Mouse (Mus musculus) liver, embryonic 16.5 days (tissue): ENCODE data around the gene Psmd1. TPM values are rescaled to one million over a fixed set of nuclear protein-coding genes. Genes with fewer than 3 reads are reported as not detected.

Experiments used
- ATAC-seq: fragments of 200-750 bp; cut with Nextera tagmentation; 2 replicates; pipeline ENCODE4 v1.8.0; 2017; ENCODE audit warnings: low read depth, mild to moderate bottlenecking, moderate number of reproducible peaks, moderate library complexity
- H3K27ac ChIP-seq: fragments of 300-500 bp; sonication (generic); 2 replicates; pipeline ENCODE4 v1.5.1; 2014; ENCODE audit warnings: mild to moderate bottlenecking, low read length
- H3K27me3 ChIP-seq: fragments of 300-500 bp; sonication (generic); 2 replicates; pipeline ENCODE4 v1.6.1; 2014; ENCODE audit warnings: low read depth, low read length, mixed read lengths; ENCODE audit not compliant: control insufficient read depth, insufficient read depth
- H3K36me3 ChIP-seq: fragments of 300-500 bp; sonication (generic); 2 replicates; pipeline ENCODE4 v1.6.1; 2014; ENCODE audit warnings: mild to moderate bottlenecking; ENCODE audit not compliant: control insufficient read depth, insufficient read depth
- H3K4me1 ChIP-seq: fragments of 300-500 bp; sonication (generic); 2 replicates; pipeline ENCODE4 v1.6.1; 2014; ENCODE audit warnings: low read depth, low read length, mixed read lengths; ENCODE audit not compliant: control insufficient read depth
- H3K4me2 ChIP-seq: fragments of 300-500 bp; sonication (generic); 2 replicates; pipeline ENCODE4 v1.6.1; 2014; ENCODE audit warnings: low read depth, low read length, mixed read lengths
- H3K4me3 ChIP-seq: fragments of 300-500 bp; sonication (generic); 2 replicates; pipeline ENCODE4 v1.5.1; 2014; ENCODE audit warnings: low read depth, mild to moderate bottlenecking, low read length
- H3K9ac ChIP-seq: fragments of 300-500 bp; sonication (generic); 2 replicates; pipeline ENCODE4 v1.6.1; 2014; ENCODE audit warnings: low read depth, low read length
- H3K9me3 ChIP-seq: fragments of 300-500 bp; sonication (generic); replicated peaks from 2 replicates; pipeline ENCODE4 v1.6.1; 2016; ENCODE audit warnings: low read length; ENCODE audit not compliant: control insufficient read depth
- WGBS: fragments of 180-500 bp; shearing (Covaris S2); extraction: QIAGEN DNeasy Blood & Tissue Kit; methylation state at CpG from one replicate; pipeline ENCODE4 v1.1.7; 2014; ENCODE audit not compliant: insufficient replicate concordance; 5-methylcytosine and 5-hydroxymethylcytosine counted together
- polyA plus RNA-seq: library from polyadenylated mRNA; unstranded; fragments of >200 nt; fragmentation: Nextera tagmentation; extraction: Ambion mirVana; gene quantifications from 2 replicates; pipeline ENCODE4 v1.2.1, GENCODE M21; 2015

Psmd1 gene
- polyA plus RNA-seq, 1 experiment from 2014 or later, result 82.2 TPM

- no peak overlapping the region for H3K27ac ChIP-seq
- no peaks in the 10 kb centered on the region for H3K9me3 ChIP-seq
- H3K9ac ChIP-seq, result no peak overlapping the region
- H3K27me3 ChIP-seq, result no peaks in the 10 kb centered on the region
- H3K4me1 ChIP-seq, result peaks cover 21% of the 10 kb centered on the region
- ATAC-seq, result no peak
- H3K36me3 ChIP-seq, result no peaks in the 10 kb centered on the region
- no peak overlapping the region for H3K4me2 ChIP-seq
- H3K4me3 ChIP-seq, result no peak overlapping the region
- WGBS, result 59% methylated on average over 6 of the region's 6 CpGs
Measured at GRCm38 (mm10) chr1:86150929-86151328, 86.7 kb downstream of the Psmd1 start.

- ATAC-seq, result no peak
- H3K9me3 ChIP-seq, result no peaks in the 10 kb centered on the region
- peaks cover 21% of the 10 kb centered on the region for H3K4me1 ChIP-seq
- no peak overlapping the region for H3K4me3 ChIP-seq
- no peak overlapping the region for H3K27ac ChIP-seq
- no peaks in the 10 kb centered on the region for H3K27me3 ChIP-seq
- WGBS, result 69% methylated on average over 7 of the region's 7 CpGs
- H3K9ac ChIP-seq, result no peak overlapping the region
- no peak overlapping the region for H3K4me2 ChIP-seq
- H3K36me3 ChIP-seq, result no peaks in the 10 kb centered on the region
Measured at GRCm38 (mm10) chr1:86151376-86151775, 87.2 kb downstream of the Psmd1 start.

- Histone ChIP-seq H3K27ac (no peak overlapping the region), H3K4me1 (peaks cover 21% of the 10 kb centered on the region), H3K27me3 (no peaks in the 10 kb centered on the region), H3K4me2 (no peak overlapping the region), H3K9me3 (no peaks in the 10 kb centered on the region), H3K4me3 (no peak overlapping the region), H3K9ac (no peak overlapping the region), H3K36me3 (no peaks in the 10 kb centered on the region)
- 71% methylated on average over 1 of the region's 1 CpGs for WGBS
- ATAC-seq, result no peak
Measured at GRCm38 (mm10) chr1:86152618-86153017, 88.4 kb downstream of the Psmd1 start.

GRCm38 (mm10) chr1:86154133-86154823 lies 90.1 kb downstream of the Psmd1 start, which contains the start of gene Armc9:
Armc9 (plus strand) TSS chr1:86154780.
- Histone ChIP-seq H3K4me3 (peak within 1 kb of the TSS; percentile 82), H3K4me1 (peaks cover 24% of the 10 kb centered on the region), H3K9me3 (no peaks in the 10 kb centered on the region), H3K27ac (peak within 1 kb of the TSS; percentile 94), H3K9ac (peak within 1 kb of the TSS; percentile 64), H3K4me2 (peak within 1 kb of the TSS; percentile 83), H3K27me3 (no peaks in the 10 kb centered on the region), H3K36me3 (no peaks in the 10 kb centered on the region)
- 2% methylated on average over 40 of the region's 40 CpGs for WGBS
- ATAC-seq, result peak; percentile 100

- no peaks in the 10 kb centered on the region for H3K27me3 ChIP-seq
- peak overlapping the region; percentile 62 for H3K9ac ChIP-seq
- peak overlapping the region; percentile 82 for H3K4me3 ChIP-seq
- no peaks in the 10 kb centered on the region for H3K9me3 ChIP-seq
- peaks cover 29% of the 10 kb centered on the region for H3K4me1 ChIP-seq
- H3K27ac ChIP-seq, result no peak overlapping the region
- H3K4me2 ChIP-seq, result peak overlapping the region; percentile 83
- ATAC-seq, result peak; percentile 20
- under 1% methylated on average over 18 of the region's 18 CpGs for WGBS
- H3K36me3 ChIP-seq, result no peaks in the 10 kb centered on the region
Measured at GRCm38 (mm10) chr1:86154824-86155164, 90.6 kb downstream of the Psmd1 start.

GRCm38 (mm10) chr1:86156075-86156474 lies 91.9 kb downstream of the Psmd1 start:
- H3K27ac ChIP-seq, result no peak overlapping the region
- 72% methylated on average over 3 of the region's 3 CpGs for WGBS
- H3K9me3 ChIP-seq, result no peaks in the 10 kb centered on the region
- H3K4me3 ChIP-seq, result no peak overlapping the region
- no peak for ATAC-seq
- no peaks in the 10 kb centered on the region for H3K27me3 ChIP-seq
- H3K9ac ChIP-seq, result no peak overlapping the region
- H3K4me1 ChIP-seq, result peaks cover 40% of the 10 kb centered on the region
- no peaks in the 10 kb centered on the region for H3K36me3 ChIP-seq
- 0 out of 2 replicates have a peak overlapping the region, but pooled peaks have one; percentile 83 for H3K4me2 ChIP-seq

GRCm38 (mm10) chr1:86156595-86156994 lies 92.4 kb downstream of the Psmd1 start:
- Histone ChIP-seq H3K27me3 (no peaks in the 10 kb centered on the region), H3K9ac (no peak overlapping the region), H3K4me2 (no peak overlapping the region), H3K9me3 (no peaks in the 10 kb centered on the region), H3K4me3 (no peak overlapping the region), H3K27ac (no peak overlapping the region), H3K4me1 (peaks cover 44% of the 10 kb centered on the region), H3K36me3 (no peaks in the 10 kb centered on the region)
- ATAC-seq, result no peak
- WGBS, result 86% methylated on average over 6 of the region's 6 CpGs

- H3K9ac ChIP-seq, result no peak overlapping the region
- WGBS, result 43% methylated on average over 6 of the region's 6 CpGs
Measured at GRCm38 (mm10) chr1:86160059-86160458, 95.9 kb downstream of the Psmd1 start.

GRCm38 (mm10) chr1:86160479-86160878 lies 96.3 kb downstream of the Psmd1 start:
- ATAC-seq, result peak; percentile 95
- Histone ChIP-seq H3K4me1 (peaks cover 36% of the 10 kb centered on the region), H3K36me3 (peaks cover 3% of the 10 kb centered on the region), H3K4me2 (peak overlapping the region; percentile 52), H3K9ac (peak overlapping the region; percentile 33; the same call in 1 of the 2 replicates), H3K27ac (peak overlapping the region; percentile 95), H3K9me3 (no peaks in the 10 kb centered on the region), H3K4me3 (no peak overlapping the region), H3K27me3 (no peaks in the 10 kb centered on the region)
- WGBS, result 32% methylated on average over 5 of the region's 5 CpGs

More at GRCm38 (mm10) chr1:86160059-86160458, 95.9 kb downstream of the Psmd1 start:
- no peaks in the 10 kb centered on the region for H3K27me3 ChIP-seq
- no peak overlapping the region for H3K4me3 ChIP-seq
- H3K27ac ChIP-seq, result peak overlapping the region; percentile 95
- ATAC-seq, result peak; percentile 66
- peaks cover 3% of the 10 kb centered on the region for H3K36me3 ChIP-seq
- H3K9me3 ChIP-seq, result no peaks in the 10 kb centered on the region
- peak overlapping the region; percentile 52 for H3K4me2 ChIP-seq
- H3K4me1 ChIP-seq, result peaks cover 40% of the 10 kb centered on the region
